Mouse (Mus musculus): Measurements from ENCODE around the gene Nudt1. TPM values are rescaled to one million over a fixed set of nuclear protein-coding genes. Genes with fewer than 3 reads are reported as not detected.

Gene Nudt1
- 49.7 and 53.6 TPM in 2 replicates for polyA plus RNA-seq (2015; fragmentation: Nextera tagmentation; extraction: Ambion mirVana)

- ATAC-seq (ENCODE audit: low read depth), result peak; percentile 98
- Histone ChIP-seq H3K9ac (ENCODE audit: low read length) (peak within 1 kb of the TSS; percentile 100), H3K4me2 (ENCODE audit: low read depth, low read length) (peak within 1 kb of the TSS; percentile 74), H3K27ac (ENCODE audit: low read length) (peak within 1 kb of the TSS; percentile 64), H3K4me1 (replicated peaks; ENCODE audit: control insufficient read depth, insufficient read depth, low read length) (peaks cover 10% of the 10 kb centered on the region), H3K9me3 (ENCODE audit: control insufficient read depth, low read length) (no peaks in the 10 kb centered on the region), H3K36me3 (ENCODE audit: control insufficient read depth, insufficient read depth, low read length) (no peaks in the 10 kb centered on the region), H3K4me3 (ENCODE audit: low read length) (peak within 1 kb of the TSS; percentile 98), H3K27me3 (ENCODE audit: control insufficient read depth, insufficient read depth, low read depth, low read length) (no peaks in the 10 kb centered on the region)
- WGBS, result under 1% methylated on average over 55 of the region's 60 CpGs
Observed at GRCm38 (mm10) chr5:140321042-140321755, at the start of gene Nudt1, which contains the start of gene Mad1l1. Gene Nudt1 (plus strand): TSS chr5:140321656. Gene Mad1l1 (minus strand): TSS chr5:140321552.

GRCm38 (mm10) chr5:140276779-140277178, 44.7 kb upstream of the Nudt1 start:
- 87% methylated on average over 6 of the region's 6 CpGs for WGBS
- no peaks in the 10 kb centered on the region for H3K9me3 ChIP-seq (ENCODE audit: control insufficient read depth, low read length)
- no peak overlapping the region for H3K27ac ChIP-seq (ENCODE audit: low read length)
- no peak for ATAC-seq (ENCODE audit: low read depth)
- H3K4me2 ChIP-seq (ENCODE audit: low read depth, low read length), result no peak overlapping the region
- no peak overlapping the region for H3K4me3 ChIP-seq (ENCODE audit: low read length)
- no peaks in the 10 kb centered on the region for H3K27me3 ChIP-seq (ENCODE audit: control insufficient read depth, insufficient read depth, low read depth, low read length)
- H3K36me3 ChIP-seq (ENCODE audit: control insufficient read depth, insufficient read depth, low read length), result no peaks in the 10 kb centered on the region
- H3K9ac ChIP-seq (ENCODE audit: low read length), result no peak overlapping the region
- H3K4me1 ChIP-seq (replicated peaks; ENCODE audit: control insufficient read depth, insufficient read depth, low read length), result no peaks in the 10 kb centered on the region

GRCm38 (mm10) chr5:140280205-140280604, 41.3 kb upstream of the Nudt1 start:
- Histone ChIP-seq H3K27me3 (ENCODE audit: control insufficient read depth, insufficient read depth, low read depth, low read length) (no peaks in the 10 kb centered on the region), H3K9me3 (ENCODE audit: control insufficient read depth, low read length) (no peaks in the 10 kb centered on the region), H3K36me3 (ENCODE audit: control insufficient read depth, insufficient read depth, low read length) (peaks cover 4% of the 10 kb centered on the region; the same call in 1 of the 2 replicates), H3K4me2 (ENCODE audit: low read depth, low read length) (no peak overlapping the region), H3K4me3 (ENCODE audit: low read length) (no peak overlapping the region), H3K4me1 (replicated peaks; ENCODE audit: control insufficient read depth, insufficient read depth, low read length) (no peaks in the 10 kb centered on the region), H3K9ac (ENCODE audit: low read length) (no peak overlapping the region), H3K27ac (ENCODE audit: low read length) (no peak overlapping the region)
- no peak for ATAC-seq (ENCODE audit: low read depth)
- WGBS, result 77% methylated on average over 9 of the region's 9 CpGs

GRCm38 (mm10) chr5:140282376-140282775, 39.1 kb upstream of the Nudt1 start:
- H3K4me1 ChIP-seq (replicated peaks; ENCODE audit: control insufficient read depth, insufficient read depth, low read length), result no peaks in the 10 kb centered on the region
- no peak overlapping the region for H3K4me3 ChIP-seq (ENCODE audit: low read length)
- peaks cover 4% of the 10 kb centered on the region; the same call in 1 of the 2 replicates for H3K36me3 ChIP-seq (ENCODE audit: control insufficient read depth, insufficient read depth, low read length)
- ATAC-seq (ENCODE audit: low read depth), result peak; percentile 34
- no peak overlapping the region for H3K27ac ChIP-seq (ENCODE audit: low read length)
- no peak overlapping the region for H3K4me2 ChIP-seq (ENCODE audit: low read depth, low read length)
- 74% methylated on average over 8 of the region's 8 CpGs for WGBS
- H3K9ac ChIP-seq (ENCODE audit: low read length), result no peak overlapping the region
- no peaks in the 10 kb centered on the region for H3K27me3 ChIP-seq (ENCODE audit: control insufficient read depth, insufficient read depth, low read depth, low read length)
- no peaks in the 10 kb centered on the region for H3K9me3 ChIP-seq (ENCODE audit: control insufficient read depth, low read length)

- H3K4me1 ChIP-seq (replicated peaks; ENCODE audit: control insufficient read depth, insufficient read depth, low read length), result no peaks in the 10 kb centered on the region
- H3K36me3 ChIP-seq (ENCODE audit: control insufficient read depth, insufficient read depth, low read length), result peaks cover 4% of the 10 kb centered on the region; the same call in 1 of the 2 replicates
- no peak overlapping the region for H3K9ac ChIP-seq (ENCODE audit: low read length)
- no peak overlapping the region for H3K27ac ChIP-seq (ENCODE audit: low read length)
- no peak overlapping the region for H3K4me2 ChIP-seq (ENCODE audit: low read depth, low read length)
- ATAC-seq (ENCODE audit: low read depth), result no peak
- WGBS, result 86% methylated on average over 3 of the region's 3 CpGs
- H3K4me3 ChIP-seq (ENCODE audit: low read length), result no peak overlapping the region
- no peaks in the 10 kb centered on the region for H3K27me3 ChIP-seq (ENCODE audit: control insufficient read depth, insufficient read depth, low read depth, low read length)
- H3K9me3 ChIP-seq (ENCODE audit: control insufficient read depth, low read length), result no peaks in the 10 kb centered on the region
Observed at GRCm38 (mm10) chr5:140282900-140283299, 38.6 kb upstream of the Nudt1 start.

DNA sequence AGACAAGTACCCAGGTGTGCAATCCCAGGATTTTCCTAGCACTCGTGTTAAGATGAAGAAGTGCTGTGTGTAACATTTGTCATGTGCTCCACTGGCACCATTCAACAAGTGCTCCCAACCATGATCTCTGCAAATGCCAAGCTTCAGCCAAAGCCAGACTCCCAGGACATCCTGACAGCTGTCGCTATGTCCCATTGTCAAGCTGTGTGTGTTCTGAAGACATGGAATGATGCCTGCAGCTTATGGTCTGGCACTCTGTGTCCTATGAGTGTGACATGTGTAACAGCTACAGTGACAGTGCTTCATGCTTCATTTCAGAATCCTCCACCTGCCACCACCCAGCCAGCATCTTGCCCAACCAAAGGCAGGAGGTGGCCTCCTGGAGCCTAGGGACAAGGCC, 37.4 kb upstream of the Nudt1 start:
- H3K4me3 ChIP-seq (ENCODE audit: low read length), result no peak overlapping the region
- H3K9ac ChIP-seq (ENCODE audit: low read length), result no peak overlapping the region

DNA sequence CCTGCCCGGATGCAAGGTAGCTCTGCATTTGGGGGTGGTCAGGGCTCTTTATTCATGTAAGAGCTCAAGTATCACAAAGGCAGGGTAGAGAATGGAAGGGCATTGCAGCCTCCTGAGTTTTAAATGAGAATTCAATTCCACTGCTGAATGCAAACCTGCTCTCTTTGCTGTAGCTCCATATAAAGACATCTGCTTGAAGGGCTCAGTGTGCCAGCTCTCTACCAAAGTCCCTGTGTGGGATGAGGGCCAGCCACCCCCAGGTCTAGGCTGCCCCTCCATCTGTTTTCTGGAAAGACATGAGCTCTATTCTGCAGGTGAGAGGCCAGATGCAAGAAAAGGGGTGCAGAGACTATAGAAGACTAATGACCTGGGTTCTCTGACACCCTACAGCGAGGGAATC, 36.7 kb upstream of the Nudt1 start:
- ATAC-seq (ENCODE audit: low read depth), result no peak
- no peak overlapping the region for H3K9ac ChIP-seq (ENCODE audit: low read length)
- 91% methylated on average over 2 of the region's 2 CpGs for WGBS
- no peaks in the 10 kb centered on the region for H3K4me1 ChIP-seq (replicated peaks; ENCODE audit: control insufficient read depth, insufficient read depth, low read length)
- H3K4me3 ChIP-seq (ENCODE audit: low read length), result no peak overlapping the region
- H3K27ac ChIP-seq (ENCODE audit: low read length), result no peak overlapping the region
- no peaks in the 10 kb centered on the region for H3K9me3 ChIP-seq (ENCODE audit: control insufficient read depth, low read length)
- peaks cover 8% of the 10 kb centered on the region; the same call in 1 of the 2 replicates for H3K36me3 ChIP-seq (ENCODE audit: control insufficient read depth, insufficient read depth, low read length)
- no peak overlapping the region for H3K4me2 ChIP-seq (ENCODE audit: low read depth, low read length)
- no peaks in the 10 kb centered on the region for H3K27me3 ChIP-seq (ENCODE audit: control insufficient read depth, insufficient read depth, low read depth, low read length)

More for the DNA sequence above, 37.4 kb upstream of the Nudt1 start:
- Histone ChIP-seq H3K36me3 (ENCODE audit: control insufficient read depth, insufficient read depth, low read length) (peaks cover 4% of the 10 kb centered on the region; the same call in 1 of the 2 replicates), H3K9me3 (ENCODE audit: control insufficient read depth, low read length) (no peaks in the 10 kb centered on the region), H3K27me3 (ENCODE audit: control insufficient read depth, insufficient read depth, low read depth, low read length) (no peaks in the 10 kb centered on the region), H3K27ac (ENCODE audit: low read length) (no peak overlapping the region), H3K4me2 (ENCODE audit: low read depth, low read length) (no peak overlapping the region), H3K4me1 (replicated peaks; ENCODE audit: control insufficient read depth, insufficient read depth, low read length) (no peaks in the 10 kb centered on the region)
- WGBS, result 90% methylated on average over 2 of the region's 2 CpGs
- ATAC-seq (ENCODE audit: low read depth), result no peak

DNA sequence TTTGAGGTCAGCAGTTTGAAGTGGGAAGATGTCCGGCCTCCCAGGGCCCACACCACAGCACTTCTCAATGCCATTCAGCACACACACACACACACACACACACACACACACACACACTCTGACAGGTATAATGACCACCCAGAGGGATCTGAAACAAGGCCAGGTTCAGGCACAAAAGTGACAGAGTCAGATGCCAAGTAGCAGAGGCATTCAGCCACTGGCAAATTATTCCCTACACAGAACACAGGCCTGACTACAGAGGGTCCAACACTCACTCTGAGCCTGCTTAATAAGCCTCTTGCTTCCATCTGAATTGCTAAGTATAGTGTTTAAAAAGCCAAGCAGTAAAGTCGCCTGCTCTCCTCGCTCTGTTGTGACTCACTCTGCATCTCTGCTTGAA, 33.2 kb upstream of the Nudt1 start:
- H3K9me3 ChIP-seq (ENCODE audit: control insufficient read depth, low read length), result no peaks in the 10 kb centered on the region
- no peak for ATAC-seq (ENCODE audit: low read depth)
- no peak overlapping the region for H3K4me3 ChIP-seq (ENCODE audit: low read length)
- WGBS, result 82% methylated on average over 3 of the region's 3 CpGs
- H3K36me3 ChIP-seq (ENCODE audit: control insufficient read depth, insufficient read depth, low read length), result peaks cover 9% of the 10 kb centered on the region; the same call in 1 of the 2 replicates
- no peak overlapping the region for H3K27ac ChIP-seq (ENCODE audit: low read length)
- H3K4me2 ChIP-seq (ENCODE audit: low read depth, low read length), result no peak overlapping the region
- H3K4me1 ChIP-seq (replicated peaks; ENCODE audit: control insufficient read depth, insufficient read depth, low read length), result no peaks in the 10 kb centered on the region
- H3K27me3 ChIP-seq (ENCODE audit: control insufficient read depth, insufficient read depth, low read depth, low read length), result no peaks in the 10 kb centered on the region
- no peak overlapping the region for H3K9ac ChIP-seq (ENCODE audit: low read length)

DNA sequence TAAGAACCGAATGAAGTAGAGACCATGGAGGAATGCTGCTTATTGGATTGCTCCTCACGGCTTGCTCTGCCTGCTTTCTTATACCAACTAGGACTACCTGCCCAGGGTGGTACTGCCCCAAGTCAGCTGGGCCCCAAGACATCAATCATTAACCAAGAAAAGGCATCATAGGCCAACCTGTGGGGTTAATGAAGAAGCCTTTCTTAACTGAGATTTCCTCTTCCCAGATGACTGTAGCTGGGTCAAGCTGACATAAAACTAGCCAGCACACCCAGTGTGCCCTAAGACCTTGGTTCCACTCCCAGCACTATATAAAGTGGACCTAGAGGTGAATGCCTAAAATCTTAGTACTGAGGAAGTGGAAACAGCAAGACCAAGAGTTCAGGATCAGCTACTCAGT, 32.3 kb upstream of the Nudt1 start:
- no peak for ATAC-seq (ENCODE audit: low read depth)
- Histone ChIP-seq H3K9ac (ENCODE audit: low read length) (no peak overlapping the region), H3K27me3 (ENCODE audit: control insufficient read depth, insufficient read depth, low read depth, low read length) (no peaks in the 10 kb centered on the region), H3K4me3 (ENCODE audit: low read length) (no peak overlapping the region), H3K36me3 (ENCODE audit: control insufficient read depth, insufficient read depth, low read length) (peaks cover 10% of the 10 kb centered on the region), H3K4me2 (ENCODE audit: low read depth, low read length) (no peak overlapping the region), H3K9me3 (ENCODE audit: control insufficient read depth, low read length) (no peaks in the 10 kb centered on the region), H3K4me1 (replicated peaks; ENCODE audit: control insufficient read depth, insufficient read depth, low read length) (no peaks in the 10 kb centered on the region), H3K27ac (ENCODE audit: low read length) (no peak overlapping the region)
- 89% methylated on average over 2 of the region's 2 CpGs for WGBS

Data from lung, embryonic 16.5 days (tissue).